Mouse (Mus musculus) induced T-regulatory cell, adult 2 months (primary cell): ENCODE measurements at regions not wholly inside any gene's neighbourhood (a gene's known extent, or its start where the extent isn't known, plus 50 kb on each side); places are given as distances from the start of the nearest gene placed in this dataset.

ENCODE experiments used
- DNase-seq: peaks from one replicate; pipeline ENCODE4 v3.0.0-alpha.2; 2012; ENCODE audit warnings: low read depth

GRCm38 (mm10) chr13:84345791-84346511, 123.9 kb downstream of the Tmem161b start:
- DNase-seq: no peak

DNA sequence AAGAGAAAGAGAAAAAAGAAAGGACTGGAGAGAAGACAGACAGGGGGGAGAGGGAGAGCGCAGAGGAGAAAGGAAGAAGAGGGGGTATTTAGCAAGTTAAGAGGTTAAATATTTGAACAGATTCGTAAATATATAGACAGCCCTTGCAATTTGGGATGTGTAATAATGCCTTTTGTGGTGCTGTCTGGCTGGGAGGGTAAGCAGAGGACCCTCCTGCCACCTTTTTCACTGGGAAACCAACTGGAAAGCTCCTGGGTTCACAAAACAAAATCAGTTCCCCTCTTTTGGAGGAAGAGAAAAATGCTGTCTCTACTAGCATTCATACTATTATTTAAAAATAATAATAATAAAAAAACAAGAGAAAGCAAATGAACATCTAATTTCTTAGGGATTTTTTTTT, 124.5 kb downstream of the Tmem161b start:
- DNase-seq: no peak

DNA sequence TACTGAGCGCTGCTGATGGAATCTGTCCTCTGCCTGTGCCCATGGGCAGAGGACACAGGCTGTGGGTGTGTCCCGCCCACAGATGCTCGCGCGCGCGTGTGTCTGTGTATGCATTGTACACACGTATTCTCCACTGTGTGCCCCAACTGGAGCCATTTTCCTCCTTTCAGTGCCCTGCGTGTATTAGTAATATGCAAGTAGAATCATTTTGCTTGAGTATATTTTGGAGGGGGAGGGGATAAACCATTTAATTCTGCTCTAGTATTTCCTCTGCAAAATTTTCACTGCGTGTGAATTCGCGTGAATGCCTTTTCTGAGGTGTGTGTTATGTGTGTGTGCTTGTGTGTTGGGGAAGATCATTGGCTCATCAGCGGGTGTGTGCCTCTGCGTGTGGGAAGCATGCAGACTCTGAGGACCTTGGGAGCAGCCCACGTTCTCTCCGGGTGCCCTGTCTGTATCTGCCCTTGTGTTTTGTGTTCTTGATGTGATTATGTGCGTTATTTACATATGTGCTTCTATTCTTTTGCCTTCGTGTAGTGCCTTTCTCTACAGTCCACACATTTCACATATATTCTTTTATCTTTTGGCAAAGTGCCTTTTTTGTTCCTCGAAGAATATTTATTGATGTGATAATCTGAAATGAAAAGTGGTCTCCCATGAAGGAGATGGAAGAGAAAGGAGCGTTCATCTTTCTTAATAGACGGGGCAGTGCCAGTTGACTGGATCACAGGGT, 125.3 kb downstream of the Tmem161b start:
- peak; percentile 22 for DNase-seq

GRCm38 (mm10) chr13:84347914-84348700, 126.0 kb downstream of the Tmem161b start:
- DNase-seq: peak; percentile 81

- no peak for DNase-seq
Measured at GRCm38 (mm10) chr13:84348701-84348975, 126.5 kb downstream of the Tmem161b start.

- peak; percentile 47 for DNase-seq
Measured at GRCm38 (mm10) chr13:84349001-84349720, 127.1 kb downstream of the Tmem161b start.

- no peak for DNase-seq
Measured at GRCm38 (mm10) chr13:84349721-84350040, 127.6 kb downstream of the Tmem161b start.

DNA sequence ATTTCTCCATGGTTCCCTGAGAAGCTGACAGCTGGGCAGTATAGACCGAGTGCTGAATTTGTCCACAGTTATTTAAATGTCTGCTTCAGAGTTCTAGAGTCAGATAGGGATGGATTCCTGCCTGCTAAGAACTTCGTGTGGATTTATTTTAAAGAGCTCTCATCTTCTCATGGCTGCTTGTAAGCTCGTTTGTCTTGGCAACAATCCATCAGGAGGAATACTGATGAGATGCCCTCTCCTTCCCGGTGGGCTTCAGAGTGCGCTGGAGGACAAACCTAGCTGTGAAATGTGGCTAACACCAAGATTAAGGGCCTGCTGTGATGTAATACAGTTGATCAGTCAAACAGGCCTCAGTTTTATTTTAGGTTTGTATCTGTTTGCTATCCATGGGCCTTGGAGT, 128.7 kb downstream of the Tmem161b start:
- no peak for DNase-seq

GRCm38 (mm10) chr13:84356455-84356854, 134.4 kb downstream of the Tmem161b start:
- no peak for DNase-seq

GRCm38 (mm10) chr13:84360536-84360935, 138.4 kb downstream of the Tmem161b start:
- DNase-seq: no peak

DNA sequence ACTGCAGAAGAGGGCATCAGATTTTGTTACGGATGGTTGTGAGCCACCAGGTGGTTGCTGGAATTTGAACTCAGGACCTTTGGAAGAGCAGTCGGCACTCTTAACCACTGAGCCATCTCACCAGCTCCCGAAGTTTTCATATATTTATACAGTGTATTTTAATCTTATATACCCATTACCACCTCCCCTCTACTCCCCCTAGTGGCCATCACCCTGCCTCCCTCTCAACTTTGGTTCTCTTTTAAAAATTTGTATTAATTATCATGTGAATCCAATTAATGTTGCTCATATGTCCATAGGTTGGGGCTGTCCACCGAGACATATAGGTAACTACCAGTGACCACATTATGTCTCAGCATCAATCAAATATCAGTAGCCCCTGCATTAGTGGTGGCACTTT, 142.0 kb downstream of the Tmem161b start:
- no peak for DNase-seq

DNA sequence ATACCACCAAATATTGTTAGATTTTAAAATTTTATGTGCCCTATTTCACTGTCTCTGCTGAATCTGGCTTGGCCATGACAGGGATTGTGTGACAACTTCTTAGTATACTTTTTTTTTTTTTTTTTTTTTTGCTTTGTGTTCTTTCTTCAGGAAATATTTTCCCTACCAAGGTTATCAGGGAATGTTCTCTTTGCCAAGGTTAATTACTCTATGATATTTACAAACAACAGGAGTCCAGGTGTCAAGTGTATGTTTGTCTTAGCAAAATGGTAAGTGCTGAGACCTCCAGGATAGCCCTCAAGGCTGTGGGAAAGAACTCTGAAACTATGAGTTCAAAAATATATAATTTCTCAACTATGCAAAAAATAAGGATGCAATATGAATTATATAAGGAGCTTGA, 143.4 kb downstream of the Tmem161b start:
- DNase-seq: no peak

DNA sequence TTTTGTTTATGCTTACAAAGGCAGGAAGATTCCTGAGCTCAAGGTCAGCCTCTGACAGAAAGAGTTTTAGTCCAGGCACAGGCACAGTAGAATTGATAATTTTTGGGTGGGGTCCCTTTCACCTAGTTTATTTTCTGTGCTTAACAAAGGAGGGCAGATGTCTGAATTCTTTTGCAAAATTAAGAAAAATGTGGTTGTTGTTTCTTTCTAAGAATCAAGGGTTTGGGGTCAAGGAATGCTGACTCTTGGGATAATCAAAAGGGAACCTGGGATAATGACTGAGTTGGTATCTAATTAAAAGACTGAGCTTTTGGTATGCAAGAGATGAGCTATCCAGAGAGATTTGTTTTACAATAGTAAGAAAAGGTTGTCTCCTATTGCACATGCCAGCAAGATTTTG, 143.9 kb downstream of the Tmem161b start:
- DNase-seq: no peak

GRCm38 (mm10) chr13:84366839-84367238, 144.7 kb downstream of the Tmem161b start:
- no peak for DNase-seq

DNA sequence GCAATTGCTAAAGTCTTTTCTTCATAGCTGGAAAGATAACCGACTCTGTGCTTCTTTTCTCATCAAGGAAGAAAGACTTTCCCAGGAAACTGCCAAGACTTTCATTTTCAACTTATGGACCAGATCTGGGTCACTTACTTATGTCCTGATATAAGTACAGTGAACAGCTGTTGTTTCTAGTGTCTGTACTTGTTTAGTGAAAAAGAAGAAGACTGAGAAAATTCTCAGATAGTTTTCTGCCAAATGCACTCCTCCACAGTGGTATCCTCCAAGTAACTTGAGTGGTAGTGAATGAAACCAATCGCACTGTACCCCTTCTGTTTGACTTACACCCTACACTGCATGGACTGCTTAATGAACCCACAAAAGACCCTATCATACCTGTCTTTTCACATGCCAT, 146.1 kb downstream of the Tmem161b start:
- DNase-seq: no peak

DNA sequence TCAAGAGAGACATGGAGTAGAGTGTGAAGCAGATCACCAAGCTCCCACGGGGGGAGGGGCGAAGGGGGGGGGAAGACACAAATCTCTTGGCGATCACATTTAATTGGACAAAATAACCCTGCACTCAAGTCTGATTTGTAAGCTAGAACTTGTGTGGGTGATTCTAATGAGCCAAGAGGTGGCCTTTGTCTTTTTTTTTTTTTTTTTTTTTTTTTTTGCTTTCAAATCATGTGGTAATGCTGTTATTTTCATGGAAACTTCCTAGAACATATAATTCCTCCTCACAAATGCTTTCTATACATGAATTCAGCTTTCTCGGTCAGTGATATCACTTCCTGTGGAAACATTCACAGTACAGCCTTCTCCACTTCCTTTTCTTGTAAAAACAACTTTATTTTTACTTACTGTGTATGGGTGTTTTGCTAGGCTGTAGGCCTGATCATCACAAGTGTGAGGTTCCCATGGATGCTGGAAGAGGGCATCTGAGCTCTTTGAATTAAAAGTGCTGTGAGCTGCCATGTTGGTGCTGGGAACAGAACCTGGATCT, 152.7 kb downstream of the Tmem161b start:
- peak; percentile 22 for DNase-seq

DNA sequence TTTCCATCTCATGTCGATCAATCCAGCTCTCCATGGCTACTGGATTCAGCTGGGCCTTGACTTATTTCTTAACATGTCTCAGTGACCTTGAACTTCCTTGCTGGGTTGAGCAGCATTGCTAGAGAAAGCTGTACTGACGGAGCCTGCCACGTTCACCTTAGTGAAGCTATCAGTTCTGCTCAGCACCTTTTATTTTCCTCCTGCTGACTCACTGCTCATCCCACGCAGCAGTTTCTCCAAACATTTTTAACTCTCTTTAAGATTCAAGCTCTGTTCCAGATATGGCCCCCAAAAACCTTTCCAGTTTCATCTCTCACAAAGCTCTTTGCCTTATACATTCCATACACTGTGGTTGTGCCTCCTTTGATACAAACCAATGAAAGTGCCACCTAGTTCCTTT, 153.8 kb downstream of the Tmem161b start:
- DNase-seq: no peak

DNA sequence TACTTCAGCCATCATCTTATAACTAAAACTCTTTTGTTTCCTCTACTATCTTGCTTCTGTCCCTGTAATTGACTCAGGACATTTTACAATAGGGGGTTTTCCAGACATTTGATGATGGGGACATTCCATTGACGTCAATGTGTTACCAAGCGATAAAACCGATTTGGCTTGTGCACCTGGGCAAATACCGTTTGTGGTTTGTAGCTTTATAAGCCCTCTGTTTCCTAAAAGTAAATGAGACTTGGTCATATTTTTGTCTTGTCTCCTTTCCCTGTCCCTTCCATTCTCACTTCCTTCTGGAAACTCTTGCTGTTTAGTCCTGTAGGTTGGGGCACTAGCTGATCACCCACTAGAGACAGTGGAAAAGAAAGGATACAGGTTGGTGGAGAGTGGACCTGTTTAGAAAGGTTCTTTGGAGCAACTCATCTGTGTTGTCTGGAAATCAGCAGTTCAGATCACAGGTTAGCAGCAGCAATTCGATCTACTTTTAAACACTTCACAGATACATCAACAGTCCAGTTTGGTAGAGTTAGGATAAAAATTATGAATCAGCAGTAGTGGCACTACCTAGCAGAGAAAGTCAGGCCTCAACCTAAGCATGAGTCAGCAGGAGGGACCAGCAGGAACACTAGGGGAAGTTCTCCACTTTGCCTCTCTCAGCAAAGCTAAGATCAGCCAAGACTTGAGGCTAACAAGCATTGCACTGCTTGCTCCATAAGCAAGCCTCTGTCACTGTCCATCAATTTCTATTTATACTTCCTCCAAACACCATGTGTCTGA, 156.6 kb downstream of the Tmem161b start:
- DNase-seq: peak; percentile 27

DNA sequence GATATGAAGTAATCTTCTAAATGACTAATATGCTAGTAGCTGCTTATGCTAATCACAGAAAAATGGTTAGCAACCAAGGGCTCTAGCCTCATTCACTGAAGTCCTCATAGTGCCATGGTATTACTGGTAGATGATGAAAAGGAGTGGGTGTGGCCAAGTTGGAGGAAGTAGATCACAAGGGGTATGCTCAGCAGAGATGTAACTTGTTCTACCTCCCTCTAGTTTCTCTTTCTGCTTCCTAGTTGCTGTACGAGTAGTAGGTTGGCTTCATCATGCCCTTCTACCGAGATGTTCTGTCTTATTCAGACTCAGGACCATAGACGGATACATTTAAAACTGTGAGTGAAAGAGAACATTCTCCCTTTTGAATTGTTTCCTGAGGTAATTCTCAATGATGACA, 169.5 kb downstream of the Tmem161b start:
- DNase-seq: no peak

- no peak for DNase-seq
Measured at GRCm38 (mm10) chr13:84398476-84399344, 176.6 kb downstream of the Tmem161b start.
